Mouse (Mus musculus) bone marrow, adult 2 months (tissue): ENCODE results near the gene Pxmp4.

ENCODE experiments used
- CTCF ChIP-seq: fragments of 200-500 bp; IDR thresholded peaks from 2 replicates; pipeline ENCODE4 v1.5.1; 2011; ENCODE audit warnings: low read length, control low read depth; ENCODE audit not compliant: control insufficient read depth, insufficient read depth
- POLR2A ChIP-seq: fragments of 200-500 bp; IDR thresholded peaks from 2 replicates; pipeline ENCODE4 v1.6.1; 2011; ENCODE audit warnings: low read depth, mild to moderate bottlenecking, control low read depth, low read length, borderline replicate concordance; ENCODE audit not compliant: control insufficient read depth

DNA sequence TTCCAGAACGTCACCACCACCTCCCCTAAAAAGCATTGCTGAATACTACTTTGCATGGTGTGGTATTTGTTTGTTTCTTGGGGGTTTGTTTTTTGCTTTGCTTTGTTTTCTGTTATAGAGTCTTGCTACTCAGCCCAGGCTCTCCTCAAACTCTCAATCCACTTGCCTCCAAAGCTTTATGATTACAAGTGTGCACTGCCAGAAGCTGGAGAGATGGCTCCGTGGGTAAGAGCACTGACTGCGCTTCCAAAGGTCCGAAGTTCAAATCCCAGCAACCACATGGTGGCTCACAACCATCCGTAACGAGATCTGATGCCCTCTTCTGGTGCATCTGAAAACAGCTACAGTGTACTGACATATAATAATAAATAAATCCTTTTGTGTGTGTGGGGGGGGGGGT, 2.9 kb downstream of the Pxmp4 start:
- no peak for TF ChIP-seq CTCF
- no peak for TF ChIP-seq POLR2A
